Mouse (Mus musculus) thymus, adult 2 months (tissue): ENCODE results near the gene Atg9b. TPM values are rescaled to one million over a fixed set of nuclear protein-coding genes. Genes with fewer than 3 reads are reported as not detected.

Source experiments
- DNase-seq: peaks from one replicate; pipeline ENCODE4 v3.0.0; 2021
- H3K27ac ChIP-seq: fragments of 200-500 bp; 2 replicates; pipeline ENCODE4 v1.5.1; 2012; ENCODE audit warnings: low read length, control low read depth; ENCODE audit not compliant: control insufficient read depth, insufficient read depth
- H3K27me3 ChIP-seq: fragments of 200-500 bp; 2 replicates; pipeline ENCODE4 v1.6.1; 2012; ENCODE audit warnings: mild to moderate bottlenecking, low read length, moderate library complexity, mixed read lengths; ENCODE audit not compliant: control insufficient read depth, insufficient read depth
- H3K36me3 ChIP-seq: fragments of 200-500 bp; 2 replicates; pipeline ENCODE4 v1.6.1; 2012; ENCODE audit warnings: mild to moderate bottlenecking, low read length, moderate library complexity; ENCODE audit not compliant: control insufficient read depth, insufficient read depth
- H3K4me1 ChIP-seq: fragments of 200-500 bp; replicated peaks from 2 replicates; pipeline ENCODE4 v1.6.1; 2012; ENCODE audit warnings: low read length; ENCODE audit not compliant: control insufficient read depth, insufficient read depth
- H3K4me3 ChIP-seq: fragments of 200-500 bp; 2 replicates; pipeline ENCODE4 v1.5.1; 2012; ENCODE audit warnings: mild to moderate bottlenecking, low read length, control low read depth, moderate library complexity; ENCODE audit not compliant: control insufficient read depth, insufficient read depth
- CTCF ChIP-seq: fragments of 200-500 bp; IDR thresholded peaks from 2 replicates; pipeline ENCODE4 v1.5.1; 2012; ENCODE audit warnings: mild to moderate bottlenecking, control low read depth, low read length, moderate library complexity, borderline replicate concordance; ENCODE audit not compliant: control insufficient read depth, poor library complexity, insufficient read depth; ENCODE audit errors: extremely low read depth
- POLR2A ChIP-seq: fragments of 200-500 bp; IDR thresholded peaks from 2 replicates; pipeline ENCODE4 v1.6.1; 2012; ENCODE audit warnings: mild to moderate bottlenecking, low read length, control low read depth, moderate library complexity; ENCODE audit not compliant: control insufficient read depth, poor library complexity, insufficient read depth; ENCODE audit errors: extremely low read depth
- WGBS: fragments of 180-500 bp; shearing (Covaris S2); methylation state at CpG from one replicate; pipeline ENCODE4 v1.1.7; 2018; 5-methylcytosine and 5-hydroxymethylcytosine counted together
- polyA plus RNA-seq: library from polyadenylated mRNA; depleted of rRNA; stranded (reverse); fragments of >200 nt; gene quantifications from 2 replicates; pipeline ENCODE4 v1.2.3, GENCODE M21; 2012

The Atg9b gene
- polyA plus RNA-seq, 1 experiment: 6.8 TPM

DNA sequence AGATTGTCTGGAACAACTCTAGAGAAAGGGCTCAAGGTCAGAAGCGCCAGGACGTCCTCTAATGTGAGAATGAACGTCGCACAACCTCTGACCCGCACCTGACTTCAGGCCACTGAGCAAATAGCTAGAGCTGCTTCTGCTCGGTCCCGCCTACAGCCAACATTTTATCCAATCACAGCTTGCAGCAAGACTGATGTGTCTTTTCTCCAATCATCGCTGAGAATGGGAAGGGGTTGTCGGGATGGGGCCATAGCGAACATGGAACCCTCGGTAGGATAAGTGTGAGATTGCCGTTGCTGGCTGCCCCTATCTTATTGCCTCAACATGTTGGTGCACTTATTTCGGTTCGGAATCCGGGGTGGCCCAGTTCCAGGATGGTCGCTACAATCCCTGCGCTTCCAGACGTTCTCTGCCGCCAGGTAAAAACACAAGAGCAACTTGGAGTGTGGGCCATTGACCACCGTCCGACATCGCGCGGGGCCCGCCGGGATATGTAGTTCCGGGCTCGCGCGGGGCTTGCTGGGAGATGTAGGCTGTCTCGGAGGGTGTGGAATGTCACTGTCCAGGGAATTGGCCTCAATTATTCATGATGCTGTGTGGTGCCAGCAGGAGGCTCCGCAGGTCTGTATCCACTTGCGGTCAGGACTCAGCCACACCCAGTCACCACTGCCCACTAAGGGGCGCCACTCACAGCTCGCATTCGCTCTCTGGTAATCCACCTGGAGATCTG is 2.4 kb upstream of the Atg9b start:
- Histone ChIP-seq H3K4me3 (peak overlapping the region; percentile 77), H3K36me3 (no peaks in the 10 kb centered on the region), H3K4me1 (peaks cover 6% of the 10 kb centered on the region), H3K27ac (peak overlapping the region; percentile 79), H3K27me3 (no peaks in the 10 kb centered on the region)
- 3% methylated on average over 36 of the region's 36 CpGs for WGBS
- peak; percentile 94 for DNase-seq
- TF ChIP-seq CTCF (peak; percentile 80), POLR2A (no peak)

DNA sequence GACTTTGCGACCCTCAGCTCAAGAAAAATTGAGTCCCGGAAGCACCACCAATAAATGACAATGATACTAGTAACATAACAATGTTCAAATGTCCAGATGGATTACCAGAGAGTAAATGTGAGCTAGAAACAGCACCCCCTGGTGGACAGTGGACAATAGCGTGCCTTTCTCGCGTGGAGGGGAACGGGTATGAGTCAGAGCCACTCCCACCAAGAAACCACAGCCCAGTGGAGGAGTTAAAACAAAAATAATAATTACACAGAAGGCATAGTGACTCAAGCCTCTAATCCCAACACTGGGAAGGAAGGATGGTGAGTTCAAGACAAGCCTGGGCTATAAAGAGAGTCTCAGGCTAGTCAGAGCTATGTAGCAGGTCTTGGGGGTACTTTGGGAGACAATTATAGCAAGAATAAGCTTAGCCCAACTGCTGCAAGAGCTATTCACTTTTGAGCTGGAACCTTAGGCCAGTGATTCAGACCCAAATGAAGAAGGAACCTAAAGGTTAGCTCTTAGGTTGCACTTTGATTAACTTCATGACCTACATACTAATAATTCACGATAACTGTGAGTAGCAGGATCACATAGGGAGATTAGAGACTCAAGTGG is 1.6 kb upstream of the Atg9b start, which contains the start of gene Abcb8:
TSS of gene Abcb8 (plus strand) at position 272 of the 606 bp plus-strand sequence.
- TF ChIP-seq CTCF (peak; percentile 61; the same call in 1 of the 2 replicates), POLR2A (no peak)
- H3K27ac ChIP-seq: peak within 1 kb of the TSS; percentile 79
- H3K4me3 ChIP-seq: peak within 1 kb of the TSS; percentile 77
- DNase-seq: peak; percentile 88
- WGBS: 12% methylated on average over 7 of the region's 7 CpGs
- H3K4me1 ChIP-seq: peaks cover 13% of the 10 kb centered on the region
- no peaks in the 10 kb centered on the region for H3K36me3 ChIP-seq
- no peaks in the 10 kb centered on the region for H3K27me3 ChIP-seq

DNA sequence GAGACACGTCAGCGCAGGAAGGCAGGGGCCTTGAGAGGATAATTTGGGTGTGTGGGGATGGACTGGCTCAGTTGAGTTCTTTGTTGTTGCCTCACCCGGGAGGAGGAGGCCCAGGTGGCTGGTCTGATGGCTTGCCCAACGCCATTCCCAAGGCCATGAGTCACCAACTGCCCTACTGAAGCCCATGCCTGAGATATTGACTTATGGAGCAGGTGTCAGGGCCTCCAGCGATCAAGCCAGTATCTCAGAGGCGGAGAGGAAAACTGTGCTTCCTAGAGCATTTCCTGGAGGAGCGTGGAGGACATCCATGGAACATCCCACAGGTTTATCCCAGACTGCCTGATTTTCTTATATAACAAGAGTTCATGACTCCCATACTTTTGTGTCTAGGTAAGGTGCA is 781 bp upstream of the Atg9b start:
- DNase-seq: no peak
- Histone ChIP-seq H3K27ac (no peak overlapping the region), H3K27me3 (no peaks in the 10 kb centered on the region), H3K4me1 (peaks cover 20% of the 10 kb centered on the region), H3K4me3 (no peak overlapping the region), H3K36me3 (no peaks in the 10 kb centered on the region)
- TF ChIP-seq CTCF (no peak), POLR2A (no peak)
- WGBS: 90% methylated on average over 7 of the region's 7 CpGs

DNA sequence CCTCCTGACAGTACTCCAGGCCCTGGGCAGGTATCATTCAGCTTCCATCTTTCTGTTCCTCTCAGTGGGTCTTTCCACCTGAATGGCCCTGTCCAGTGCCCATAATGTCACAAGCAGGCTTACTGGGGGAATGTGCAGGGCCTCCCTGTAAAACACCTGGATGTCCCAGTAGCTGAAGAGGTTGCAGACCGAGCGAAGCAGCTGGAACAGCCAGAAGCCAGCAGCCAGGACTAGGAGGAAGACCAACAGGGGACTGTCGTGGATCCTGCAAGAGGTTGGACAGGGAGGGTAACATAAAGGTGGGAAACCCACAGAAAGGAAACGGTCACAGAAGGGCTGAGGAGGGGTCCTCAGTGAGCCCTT is 2.3 kb downstream of the Atg9b start:
- no peaks in the 10 kb centered on the region for H3K36me3 ChIP-seq
- no peak overlapping the region for H3K4me3 ChIP-seq
- H3K27me3 ChIP-seq: no peaks in the 10 kb centered on the region
- no peak overlapping the region for H3K27ac ChIP-seq
- WGBS: 89% methylated on average over 4 of the region's 4 CpGs
- peaks cover 29% of the 10 kb centered on the region for H3K4me1 ChIP-seq
- TF ChIP-seq CTCF: no peak
- no peak for TF ChIP-seq POLR2A
- DNase-seq: no peak

DNA sequence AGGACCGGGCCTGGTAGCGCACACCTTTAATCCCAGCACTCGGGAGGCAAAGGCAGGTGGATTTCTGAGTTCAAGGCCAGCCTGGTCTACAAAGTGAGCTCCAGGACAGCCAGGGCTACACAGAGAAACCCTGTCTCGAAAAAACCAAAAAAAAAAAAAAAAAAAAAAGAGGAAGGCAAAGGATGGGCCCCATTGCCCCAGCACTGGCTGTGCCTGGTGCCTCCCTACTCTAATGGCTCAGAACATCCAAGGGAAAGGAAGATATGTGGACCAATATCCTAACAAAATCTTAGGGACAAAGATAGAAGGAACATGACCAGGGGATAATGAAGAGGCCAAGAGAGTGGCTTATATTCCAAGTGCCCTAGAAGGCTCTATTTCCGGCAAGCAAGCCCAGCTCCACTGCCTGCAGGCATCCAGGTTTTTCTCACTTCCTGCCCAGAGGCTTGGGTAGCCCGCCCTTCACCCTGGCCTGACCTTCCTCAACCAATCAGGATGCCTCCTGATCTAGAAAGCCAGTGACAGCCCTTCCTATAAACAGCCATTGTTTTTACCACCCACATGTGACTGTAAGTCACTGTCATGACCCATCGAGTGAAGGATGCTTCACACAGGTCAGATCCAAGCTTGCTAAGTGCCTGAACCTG is 2.8 kb downstream of the Atg9b start:
- 52% methylated on average over 7 of the region's 7 CpGs for WGBS
- H3K36me3 ChIP-seq: no peaks in the 10 kb centered on the region
- H3K4me1 ChIP-seq: peaks cover 34% of the 10 kb centered on the region
- no peak overlapping the region for H3K27ac ChIP-seq
- no peaks in the 10 kb centered on the region for H3K27me3 ChIP-seq
- DNase-seq: peak; percentile 36
- H3K4me3 ChIP-seq: no peak overlapping the region
- TF ChIP-seq POLR2A: no peak
- no peak for TF ChIP-seq CTCF

DNA sequence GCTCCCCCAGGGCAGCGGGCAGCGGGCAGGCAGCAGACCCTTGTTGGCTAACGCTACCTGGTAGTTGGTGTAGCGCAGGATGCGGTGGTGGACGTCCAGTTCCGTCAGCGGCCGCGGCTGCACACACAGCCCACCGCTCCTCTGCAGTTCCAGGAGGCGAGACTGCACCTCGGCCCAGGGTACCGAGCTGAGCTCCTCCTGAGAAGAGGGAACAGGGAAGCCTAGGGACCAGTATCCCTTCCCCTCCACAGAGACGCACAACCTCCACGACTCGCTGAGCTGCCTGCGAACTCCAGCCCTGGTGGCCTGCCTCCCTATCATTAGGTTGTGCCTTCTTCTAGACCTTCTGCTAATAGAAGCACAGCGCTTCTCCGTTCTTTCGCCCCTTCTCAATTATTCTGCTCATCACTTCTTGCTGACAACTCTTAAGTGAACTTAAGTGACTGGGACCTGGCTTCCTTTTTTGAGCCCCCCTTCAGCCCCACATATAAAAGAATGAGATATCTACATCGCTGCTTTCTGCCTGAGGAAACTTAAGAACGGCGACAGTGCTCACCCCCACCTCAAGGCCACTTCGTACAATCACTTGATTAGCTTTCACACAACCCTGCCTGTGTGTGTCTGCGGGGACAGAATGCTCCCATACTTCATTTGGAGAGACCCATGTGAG is 3.6 kb downstream of the Atg9b start:
- H3K4me1 ChIP-seq: peaks cover 40% of the 10 kb centered on the region
- H3K4me3 ChIP-seq: peak overlapping the region; percentile 61
- no peak for TF ChIP-seq CTCF
- no peak for TF ChIP-seq POLR2A
- 30% methylated on average over 26 of the region's 26 CpGs for WGBS
- H3K36me3 ChIP-seq: no peaks in the 10 kb centered on the region
- no peak for DNase-seq
- no peaks in the 10 kb centered on the region for H3K27me3 ChIP-seq
- no peak overlapping the region for H3K27ac ChIP-seq
